Mouse (Mus musculus) MEL (cell line): ENCODE data around the gene Tmem178b. TPM values are rescaled to one million over a fixed set of nuclear protein-coding genes. Genes with fewer than 3 reads are reported as not detected.

Experiments used
- DNase-seq: peaks from one replicate; pipeline ENCODE4 v3.0.0; 2011; ENCODE audit warnings: low read depth, low spot score
- H3K27ac ChIP-seq: 2 replicates; pipeline ENCODE4 v1.5.1; 2012; ENCODE audit warnings: low read depth, mild to moderate bottlenecking, control low read depth, low read length, moderate library complexity; ENCODE audit not compliant: control insufficient read depth
- H3K27me3 ChIP-seq, 2 experiments: fragments of 150-350 bp in 1 of 2; sonication (generic) in 1 of 2; 2 replicates each; pipeline ENCODE4 v1.6.1; 2012; ENCODE audit warnings: low read length in 2 of 2, mild to moderate bottlenecking in 2 of 2, improper control_type of control experiment in 1 of 2, moderate library complexity in 1 of 2; ENCODE audit not compliant: insufficient read depth in 2 of 2, control insufficient read depth in 1 of 2
- H3K36me3 ChIP-seq, 2 experiments: 2 replicates each; pipeline ENCODE4 v1.6.1; 2012 to 2014; ENCODE audit warnings: low read length in 2 of 2, improper control_type of control experiment in 1 of 2, inconsistent platforms in 1 of 2, mild to moderate bottlenecking in 1 of 2; ENCODE audit not compliant: insufficient read depth in 2 of 2, control insufficient read depth in 1 of 2
- H3K4me1 ChIP-seq, 2 experiments: fragments of 150-350 bp in 1 of 2; sonication (generic) in 1 of 2; 2 replicates each; pipeline ENCODE4 v1.6.1; 2012; ENCODE audit warnings: low read length in 2 of 2, improper control_type of control experiment in 1 of 2, mild to moderate bottlenecking in 1 of 2; ENCODE audit not compliant: insufficient read depth in 2 of 2, control insufficient read depth in 1 of 2
- H3K4me3 ChIP-seq, 2 experiments: fragments of 150-350 bp in 1 of 2; sonication (generic) in 1 of 2; 2 replicates each; pipeline ENCODE4 v1.5.1; 2012; ENCODE audit warnings: low read depth in 2 of 2, low read length in 2 of 2, mild to moderate bottlenecking in 2 of 2, moderate library complexity in 2 of 2, control low read depth in 1 of 2, improper control_type of control experiment in 1 of 2; ENCODE audit not compliant: control insufficient read depth in 1 of 2, insufficient read depth in 1 of 2
- H3K79me2 ChIP-seq: 2 replicates; pipeline ENCODE4 v1.6.1; 2012; ENCODE audit warnings: mild to moderate bottlenecking, low read length, moderate library complexity; ENCODE audit not compliant: control insufficient read depth, poor library complexity, insufficient read depth
- H3K9ac ChIP-seq: 2 replicates; pipeline ENCODE4 v1.6.1; 2012; ENCODE audit warnings: low read depth, mild to moderate bottlenecking, control low read depth, low read length, moderate library complexity; ENCODE audit not compliant: control insufficient read depth, poor library complexity, severe bottlenecking
- H3K9me3 ChIP-seq: fragments of 150-350 bp; sonication (generic); replicated peaks from 2 replicates; pipeline ENCODE4 v1.6.1; 2012; ENCODE audit warnings: mild to moderate bottlenecking, low read length, improper control_type of control experiment, moderate library complexity; ENCODE audit not compliant: insufficient read depth
- BHLHE40 ChIP-seq: IDR thresholded peaks from 2 replicates; pipeline ENCODE4 v1.6.1; 2012; ENCODE audit warnings: low read depth, mild to moderate bottlenecking, inconsistent platforms, low read length, improper control_type of control experiment, borderline replicate concordance
- E2F4 ChIP-seq: IDR thresholded peaks from 2 replicates; pipeline ENCODE4 v1.6.1; 2011; ENCODE audit warnings: low read depth, low read length, improper control_type of control experiment, borderline replicate concordance
- EP300 ChIP-seq, 2 experiments: IDR thresholded peaks; 2 replicates each; pipeline ENCODE4 v1.6.1; 2011; ENCODE audit warnings: improper control_type of control experiment in 2 of 2, low read length in 2 of 2, low read depth in 1 of 2, mild to moderate bottlenecking in 1 of 2
- ETS1 ChIP-seq: IDR thresholded peaks from 2 replicates; pipeline ENCODE4 v1.6.1; 2012; ENCODE audit warnings: low read depth, mild to moderate bottlenecking, inconsistent platforms, low read length, improper control_type of control experiment, moderate library complexity
- GABPA ChIP-seq: IDR thresholded peaks from 2 replicates; pipeline ENCODE4 v1.6.1; 2012; ENCODE audit warnings: low read depth, mild to moderate bottlenecking, inconsistent platforms, low read length, improper control_type of control experiment, moderate library complexity
- HCFC1 ChIP-seq: IDR thresholded peaks from 2 replicates; pipeline ENCODE4 v1.6.1; 2012; ENCODE audit warnings: low read depth, mild to moderate bottlenecking, inconsistent platforms, low read length, improper control_type of control experiment, moderate library complexity
- JUND ChIP-seq: IDR thresholded peaks from 2 replicates; pipeline ENCODE4 v1.6.1; 2011; ENCODE audit warnings: low read depth, mild to moderate bottlenecking, improper control_type of control experiment, low read length
- KAT2A ChIP-seq: conservative IDR thresholded peaks from 2 replicates; pipeline ENCODE4 v1.6.1; 2012; ENCODE audit warnings: low read depth, low read length, improper control_type of control experiment, inconsistent platforms
- MAX ChIP-seq: IDR thresholded peaks from 2 replicates; pipeline ENCODE4 v1.6.1; 2011; ENCODE audit warnings: low read length, improper control_type of control experiment
- MAZ ChIP-seq: IDR thresholded peaks from 2 replicates; pipeline ENCODE4 v1.6.1; 2012; ENCODE audit warnings: low read depth, mild to moderate bottlenecking, inconsistent platforms, low read length, improper control_type of control experiment
- MEF2A ChIP-seq: IDR thresholded peaks from 2 replicates; pipeline ENCODE4 v1.6.1; 2014; ENCODE audit warnings: low read depth, mild to moderate bottlenecking, inconsistent platforms, low read length, improper control_type of control experiment; ENCODE audit not compliant: poor library complexity, insufficient replicate concordance, severe bottlenecking; ENCODE audit errors: extremely low read depth
- MYC ChIP-seq: IDR thresholded peaks from 2 replicates; pipeline ENCODE4 v1.6.1; 2011; ENCODE audit warnings: low read depth, mild to moderate bottlenecking, low read length, improper control_type of control experiment, moderate library complexity
- POLR2AphosphoS2 ChIP-seq: IDR thresholded peaks from 2 replicates; pipeline ENCODE4 v1.6.1; 2011; ENCODE audit warnings: low read length, improper control_type of control experiment
- POLR2AphosphoS5 ChIP-seq: IDR thresholded peaks from 2 replicates; pipeline ENCODE4 v1.6.1; 2012; ENCODE audit warnings: low read depth, borderline replicate concordance, mild to moderate bottlenecking, inconsistent platforms, low read length, moderate library complexity, mixed read lengths
- RCOR1 ChIP-seq: IDR thresholded peaks from 2 replicates; pipeline ENCODE4 v1.6.1; 2012; ENCODE audit warnings: low read depth, mild to moderate bottlenecking, inconsistent platforms, low read length, improper control_type of control experiment
- SMC3 ChIP-seq: IDR thresholded peaks from 2 replicates; pipeline ENCODE4 v1.6.1; 2011; ENCODE audit warnings: low read depth, low read length, improper control_type of control experiment
- TAL1 ChIP-seq: IDR thresholded peaks from 2 replicates; pipeline ENCODE4 v1.6.1; 2012; ENCODE audit warnings: mild to moderate bottlenecking, inconsistent platforms, low read length, moderate library complexity, mixed read lengths
- TBP ChIP-seq: IDR thresholded peaks from 2 replicates; pipeline ENCODE4 v1.8.0; 2011; ENCODE audit warnings: low read depth, low read length, improper control_type of control experiment
- UBTF ChIP-seq: IDR thresholded peaks from 2 replicates; pipeline ENCODE4 v1.6.1; 2012; ENCODE audit warnings: low read depth, mild to moderate bottlenecking, inconsistent platforms, low read length, improper control_type of control experiment, moderate library complexity, borderline replicate concordance; ENCODE audit not compliant: insufficient read depth
- USF1 ChIP-seq: IDR thresholded peaks from 2 replicates; pipeline ENCODE4 v1.6.1; 2014; ENCODE audit warnings: low read depth, mild to moderate bottlenecking, inconsistent platforms, low read length, improper control_type of control experiment, moderate library complexity
- ZC3H11A ChIP-seq: IDR thresholded peaks from 2 replicates; pipeline ENCODE4 v1.6.1; 2012; ENCODE audit warnings: low read depth, mild to moderate bottlenecking, inconsistent platforms, low read length, improper control_type of control experiment
- ZKSCAN1 ChIP-seq: IDR thresholded peaks from 2 replicates; pipeline ENCODE4 v1.6.1; 2012; ENCODE audit warnings: low read depth, mild to moderate bottlenecking, inconsistent platforms, low read length, improper control_type of control experiment, moderate library complexity
- ZMIZ1 ChIP-seq: IDR thresholded peaks from 2 replicates; pipeline ENCODE4 v1.6.1; 2012; ENCODE audit warnings: low read depth, mild to moderate bottlenecking, inconsistent platforms, low read length, improper control_type of control experiment, moderate library complexity
- polyA plus RNA-seq, 2 experiments: library from polyadenylated mRNA; stranded (reverse) in 1 of 2; unstranded in 1 of 2; fragments of >175 nt in 1 of 2; fragments of >200 nt in 1 of 2; gene quantifications; 2 replicates each; pipeline versions ENCODE4 v1.2.1 to v1.2.4; 2012; ENCODE audit warnings: low replicate concordance in 2 of 2, low read depth in 1 of 2; ENCODE audit not compliant: insufficient read length in 2 of 2, insufficient read depth in 1 of 2, missing spikeins in 1 of 2
- total RNA-seq: library from RNA; depleted of rRNA; stranded (reverse); fragments of 300-350 nt; gene quantifications from 2 replicates; pipeline ENCODE4 v1.2.3, GENCODE M21; 2012

Gene Tmem178b
- total and polyA plus RNA-seq, 3 experiments: not detected

- H3K4me3 ChIP-seq: no peak overlapping the region
- H3K4me1 ChIP-seq: no peaks in the 10 kb centered on the region
- no peak overlapping the region for H3K27ac ChIP-seq
- no peak for TF ChIP-seq SMC3
- no peak for TF ChIP-seq ZMIZ1
- no peak for TF ChIP-seq ETS1
- no peak for TF ChIP-seq MAX
- TF ChIP-seq TAL1: no peak
- no peak for TF ChIP-seq ZKSCAN1
- no peak for TF ChIP-seq MAZ
- no peak for TF ChIP-seq ZC3H11A
- no peak for TF ChIP-seq BHLHE40
- TF ChIP-seq MEF2A: no peak
- no peak for TF ChIP-seq UBTF
- no peak for TF ChIP-seq USF1
- TF ChIP-seq RCOR1: no peak
- no peak for TF ChIP-seq JUND
- no peak for TF ChIP-seq GABPA
- no peak for TF ChIP-seq TBP
- TF ChIP-seq E2F4: no peak
- TF ChIP-seq EP300 (IDR thresholded peaks at IDR 0.05; ENCODE audit: low read depth in 1 of 2, low read length in 2 of 2): no peak
- TF ChIP-seq POLR2AphosphoS5: no peak
- no peaks in the 10 kb centered on the region for H3K36me3 ChIP-seq
- no peak for DNase-seq
- H3K79me2 ChIP-seq: no peaks in the 10 kb centered on the region
- H3K9me3 ChIP-seq: no peaks in the 10 kb centered on the region
- H3K27me3 ChIP-seq: no peaks in the 10 kb centered on the region
- H3K9ac ChIP-seq: no peak overlapping the region
Observed at GRCm38 (mm10) chr6:40110729-40111128, 237.7 kb downstream of the Tmem178b start.

GRCm38 (mm10) chr6:40112488-40112887, 239.4 kb downstream of the Tmem178b start:
- DNase-seq: no peak
- no peak overlapping the region for H3K9ac ChIP-seq
- H3K79me2 ChIP-seq: no peaks in the 10 kb centered on the region
- no peaks in the 10 kb centered on the region for H3K9me3 ChIP-seq
- TF ChIP-seq MYC (no peak), POLR2AphosphoS2 (no peak), JUND (no peak), UBTF (no peak), ZMIZ1 (no peak), HCFC1 (no peak), E2F4 (no peak), RCOR1 (no peak), KAT2A (no peak), SMC3 (no peak)
- no peaks in the 10 kb centered on the region for H3K27me3 ChIP-seq
- no peak overlapping the region for H3K4me3 ChIP-seq
- H3K36me3 ChIP-seq: no peaks in the 10 kb centered on the region
- H3K27ac ChIP-seq: no peak overlapping the region
- no peaks in the 10 kb centered on the region for H3K4me1 ChIP-seq
